Mouse (Mus musculus) intestine, embryonic 14.5 days (tissue): Measurements from ENCODE around the gene Rangap1. TPM values are rescaled to one million over a fixed set of nuclear protein-coding genes. Genes with fewer than 3 reads are reported as not detected.

Experiments used
- ATAC-seq: fragments of 200-750 bp; cut with Nextera tagmentation; replicated peaks from 2 replicates; pipeline ENCODE4 v1.8.0; 2017; ENCODE audit warnings: low read depth, moderate number of reproducible peaks, moderate TSS enrichment, moderate library complexity; ENCODE audit not compliant: low FRiP score, low TSS enrichment
- DNase-seq: peaks from one replicate; pipeline ENCODE4 v3.0.0-alpha.2; 2018; ENCODE audit warnings: low spot score
- H3K27ac ChIP-seq: fragments of 300-500 bp; sonication (generic); 2 replicates; pipeline ENCODE4 v1.5.1; 2014; ENCODE audit warnings: low read depth, mild to moderate bottlenecking, control low read depth
- H3K27me3 ChIP-seq: fragments of 300-500 bp; sonication (generic); replicated peaks from 2 replicates; pipeline ENCODE4 v1.6.1; 2014; ENCODE audit warnings: low read length, control low read depth; ENCODE audit not compliant: control insufficient read depth, insufficient read depth
- H3K36me3 ChIP-seq: fragments of 300-500 bp; sonication (generic); 2 replicates; pipeline ENCODE4 v1.6.1; 2014; ENCODE audit warnings: low read length, control low read depth; ENCODE audit not compliant: control insufficient read depth, insufficient read depth
- H3K4me1 ChIP-seq: fragments of 300-500 bp; sonication (generic); replicated peaks from 2 replicates; pipeline ENCODE4 v1.6.1; 2014; ENCODE audit warnings: low read length, control low read depth, mixed read lengths; ENCODE audit not compliant: control insufficient read depth, insufficient read depth
- H3K4me2 ChIP-seq: fragments of 300-500 bp; sonication (generic); 2 replicates; pipeline ENCODE4 v1.6.1; 2014; ENCODE audit warnings: low read length
- H3K4me3 ChIP-seq: fragments of 300-500 bp; sonication (generic); 2 replicates; pipeline ENCODE4 v1.5.1; 2014; ENCODE audit warnings: low read depth, low read length, control low read depth, mixed read lengths
- H3K9ac ChIP-seq: fragments of 300-500 bp; sonication (generic); 2 replicates; pipeline ENCODE4 v1.6.1; 2014; ENCODE audit warnings: mild to moderate bottlenecking, low read length
- H3K9me3 ChIP-seq: fragments of 300-500 bp; sonication (generic); 2 replicates; pipeline ENCODE4 v1.6.1; 2016; ENCODE audit warnings: low read length, control low read depth; ENCODE audit not compliant: control insufficient read depth
- WGBS: fragments of 180-500 bp; shearing (Covaris S2); extraction: QIAGEN DNeasy Blood & Tissue Kit; methylation state at CpG from one replicate; pipeline ENCODE4 v1.1.7; 2014; 5-methylcytosine and 5-hydroxymethylcytosine counted together
- polyA plus RNA-seq: library from polyadenylated mRNA; unstranded; fragments of >200 nt; fragmentation: Nextera tagmentation; extraction: Ambion mirVana; gene quantifications from 2 replicates; pipeline ENCODE4 v1.2.1, GENCODE M21; 2014

The Rangap1 gene
- polyA plus RNA-seq, 1 experiment from 2014 or later, result 106 TPM

- Histone ChIP-seq H3K27me3 (no peaks in the 10 kb centered on the region), H3K36me3 (peaks cover 92% of the 10 kb centered on the region), H3K9me3 (no peaks in the 10 kb centered on the region), H3K4me3 (no peak overlapping the region), H3K4me1 (no peaks in the 10 kb centered on the region), H3K27ac (no peak overlapping the region), H3K9ac (no peak overlapping the region), H3K4me2 (no peak overlapping the region)
- no peak for ATAC-seq
- 62% methylated on average over 20 of the region's 20 CpGs for WGBS
- DNase-seq, result no peak
These were observed 27.2 kb upstream of the Rangap1 start for GRCm38 (mm10) chr15:81772431-81773120.

- ATAC-seq, result 0 out of 2 replicates have a peak, but pooled peaks have one; percentile 37
- no peaks in the 10 kb centered on the region for H3K9me3 ChIP-seq
- WGBS, result 56% methylated on average over 13 of the region's 13 CpGs
- H3K4me2 ChIP-seq, result no peak overlapping the region
- H3K27ac ChIP-seq, result no peak overlapping the region
- H3K9ac ChIP-seq, result no peak overlapping the region
- no peaks in the 10 kb centered on the region for H3K4me1 ChIP-seq
- peaks cover 56% of the 10 kb centered on the region for H3K36me3 ChIP-seq
- no peak for DNase-seq
- H3K27me3 ChIP-seq, result no peaks in the 10 kb centered on the region
- no peak overlapping the region for H3K4me3 ChIP-seq
These were observed 23.7 kb upstream of the Rangap1 start for GRCm38 (mm10) chr15:81769037-81769436.

GRCm38 (mm10) chr15:81766439-81766838 lies 21.1 kb upstream of the Rangap1 start:
- DNase-seq (no peak), ATAC-seq (no peak)
- WGBS, result 92% methylated on average over 5 of the region's 5 CpGs
- no peaks in the 10 kb centered on the region for H3K4me1 ChIP-seq
- no peaks in the 10 kb centered on the region for H3K9me3 ChIP-seq
- H3K9ac ChIP-seq, result no peak overlapping the region
- H3K27ac ChIP-seq, result no peak overlapping the region
- no peak overlapping the region for H3K4me3 ChIP-seq
- H3K27me3 ChIP-seq, result no peaks in the 10 kb centered on the region
- no peak overlapping the region for H3K4me2 ChIP-seq
- peaks cover 36% of the 10 kb centered on the region for H3K36me3 ChIP-seq

GRCm38 (mm10) chr15:81765651-81766050 lies 20.3 kb upstream of the Rangap1 start:
- Histone ChIP-seq H3K4me1 (no peaks in the 10 kb centered on the region), H3K27me3 (no peaks in the 10 kb centered on the region), H3K36me3 (peaks cover 33% of the 10 kb centered on the region), H3K9ac (no peak overlapping the region), H3K27ac (no peak overlapping the region), H3K4me2 (no peak overlapping the region), H3K4me3 (no peak overlapping the region), H3K9me3 (no peaks in the 10 kb centered on the region)
- DNase-seq (no peak), ATAC-seq (no peak)
- 58% methylated on average over 9 of the region's 9 CpGs for WGBS

- 94% methylated on average over 6 of the region's 6 CpGs for WGBS
- H3K27me3 ChIP-seq, result no peaks in the 10 kb centered on the region
- no peak overlapping the region for H3K4me2 ChIP-seq
- no peak overlapping the region for H3K4me3 ChIP-seq
- no peak for ATAC-seq
- no peaks in the 10 kb centered on the region for H3K9me3 ChIP-seq
- H3K9ac ChIP-seq, result no peak overlapping the region
- H3K4me1 ChIP-seq, result no peaks in the 10 kb centered on the region
- no peak for DNase-seq
- H3K27ac ChIP-seq, result no peak overlapping the region
- peaks cover 24% of the 10 kb centered on the region for H3K36me3 ChIP-seq
These were observed 19.2 kb upstream of the Rangap1 start for GRCm38 (mm10) chr15:81764573-81764972.

- Histone ChIP-seq H3K4me2 (no peak overlapping the region), H3K9me3 (no peaks in the 10 kb centered on the region), H3K27me3 (no peaks in the 10 kb centered on the region), H3K9ac (no peak overlapping the region), H3K27ac (no peak overlapping the region), H3K36me3 (peaks cover 6% of the 10 kb centered on the region; the same call in 1 of the 2 replicates), H3K4me3 (no peak overlapping the region), H3K4me1 (no peaks in the 10 kb centered on the region)
- ATAC-seq, result no peak
- WGBS, result 91% methylated on average over 3 of the region's 3 CpGs
- DNase-seq, result no peak
These were observed 16.6 kb upstream of the Rangap1 start for GRCm38 (mm10) chr15:81761959-81762358.

GRCm38 (mm10) chr15:81761381-81761780 lies 16.1 kb upstream of the Rangap1 start:
- no peaks in the 10 kb centered on the region for H3K27me3 ChIP-seq
- no peak for DNase-seq
- 86% methylated on average over 7 of the region's 7 CpGs for WGBS

GRCm38 (mm10) chr15:81760361-81761079 lies 15.2 kb upstream of the Rangap1 start:
- Histone ChIP-seq H3K27ac (no peak overlapping the region), H3K9ac (no peak overlapping the region), H3K36me3 (peaks cover 6% of the 10 kb centered on the region; the same call in 1 of the 2 replicates), H3K4me1 (no peaks in the 10 kb centered on the region), H3K9me3 (no peaks in the 10 kb centered on the region), H3K27me3 (no peaks in the 10 kb centered on the region), H3K4me3 (no peak overlapping the region), H3K4me2 (no peak overlapping the region)
- DNase-seq (no peak), ATAC-seq (no peak)
- WGBS, result 91% methylated on average over 5 of the region's 5 CpGs

More at GRCm38 (mm10) chr15:81761381-81761780, 16.1 kb upstream of the Rangap1 start:
- Histone ChIP-seq H3K4me1 (no peaks in the 10 kb centered on the region), H3K9me3 (no peaks in the 10 kb centered on the region), H3K9ac (no peak overlapping the region), H3K4me3 (no peak overlapping the region), H3K27ac (no peak overlapping the region), H3K4me2 (no peak overlapping the region), H3K36me3 (peaks cover 6% of the 10 kb centered on the region; the same call in 1 of the 2 replicates)
- no peak for ATAC-seq
